Mouse (Mus musculus) liver, embryonic 11.5 days (tissue): ENCODE measurements at regions not wholly inside any gene's neighbourhood (a gene's known extent, or its start where the extent isn't known, plus 50 kb on each side); places are given as distances from the start of the nearest gene placed in this dataset.

ENCODE experiments used
- ATAC-seq: fragments of 200-750 bp; cut with Nextera tagmentation; replicated peaks from 2 replicates; pipeline ENCODE4 v1.8.0; 2017; ENCODE audit warnings: moderate number of reproducible peaks, mild to moderate bottlenecking, moderate TSS enrichment, moderate library complexity; ENCODE audit not compliant: low FRiP score
- DNase-seq: peaks from one replicate; pipeline ENCODE4 v3.0.0-alpha.2; 2017; ENCODE audit warnings: low spot score
- H3K27ac ChIP-seq: fragments of 300-500 bp; sonication (generic); 2 replicates; pipeline ENCODE4 v1.5.1; 2014; ENCODE audit warnings: mild to moderate bottlenecking, low read depth, low read length, control low read depth
- H3K27me3 ChIP-seq: fragments of 300-500 bp; sonication (generic); replicated peaks from 2 replicates; pipeline ENCODE4 v1.6.1; 2014; ENCODE audit warnings: low read length, mixed read lengths; ENCODE audit not compliant: control insufficient read depth, insufficient read depth
- H3K36me3 ChIP-seq: fragments of 300-500 bp; sonication (generic); 2 replicates; pipeline ENCODE4 v1.6.1; 2014; ENCODE audit warnings: mild to moderate bottlenecking, low read length, moderate library complexity, mixed read lengths; ENCODE audit not compliant: control insufficient read depth, insufficient read depth
- H3K4me1 ChIP-seq: fragments of 300-500 bp; sonication (generic); replicated peaks from 2 replicates; pipeline ENCODE4 v1.6.1; 2014; ENCODE audit warnings: low read length, mixed read lengths; ENCODE audit not compliant: control insufficient read depth, insufficient read depth
- H3K4me2 ChIP-seq: fragments of 300-500 bp; sonication (generic); 2 replicates; pipeline ENCODE4 v1.6.1; 2014; ENCODE audit warnings: mild to moderate bottlenecking, control low read depth, moderate library complexity
- H3K4me3 ChIP-seq: fragments of 300-500 bp; sonication (generic); 2 replicates; pipeline ENCODE4 v1.5.1; 2014; ENCODE audit warnings: low read depth, low read length, control low read depth
- H3K9ac ChIP-seq: fragments of 300-500 bp; sonication (generic); 2 replicates; pipeline ENCODE4 v1.6.1; 2014; ENCODE audit warnings: low read depth, low read length, control low read depth
- H3K9me3 ChIP-seq: fragments of 300-500 bp; sonication (generic); 2 replicates; pipeline ENCODE4 v1.6.1; 2016; ENCODE audit warnings: low read length, inconsistent platforms, mixed read lengths; ENCODE audit not compliant: control insufficient read depth
- WGBS: fragments of 180-500 bp; shearing (Covaris S2); extraction: QIAGEN DNeasy Blood & Tissue Kit; methylation state at CpG from one replicate; pipeline ENCODE4 v1.1.7; 2014; 5-methylcytosine and 5-hydroxymethylcytosine counted together

- Histone ChIP-seq H3K27me3 (no peaks in the 10 kb centered on the region), H3K27ac (no peak overlapping the region), H3K9ac (no peak overlapping the region), H3K4me3 (no peak overlapping the region), H3K4me2 (no peak overlapping the region), H3K9me3 (no peaks in the 10 kb centered on the region), H3K36me3 (no peaks in the 10 kb centered on the region), H3K4me1 (peaks cover 5% of the 10 kb centered on the region)
- ATAC-seq (no peak), DNase-seq (no peak)
- WGBS, result 59% methylated on average over 4 of the region's 4 CpGs
Observed at GRCm38 (mm10) chr15:67037647-67038046, 536.9 kb upstream of the Lrrc6 start.

DNA sequence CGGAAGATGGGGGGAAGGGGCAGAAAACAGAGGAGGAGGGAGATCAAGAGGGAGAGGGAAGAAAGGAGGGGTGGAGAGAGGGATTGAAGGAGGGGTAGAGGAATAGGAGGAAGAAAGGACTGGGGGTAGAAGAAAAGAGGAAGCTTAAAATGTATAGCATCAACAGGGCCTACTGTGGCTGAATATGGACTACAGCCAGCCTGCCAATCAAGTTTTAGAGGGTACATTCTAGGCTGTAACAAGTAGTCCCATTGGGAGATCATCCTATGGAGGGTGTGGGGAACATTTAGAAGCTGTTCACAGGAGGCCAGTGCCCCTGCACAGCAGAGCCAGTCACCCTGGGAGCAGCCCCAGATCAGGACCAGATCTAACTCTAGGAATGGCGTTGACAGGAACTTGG lies 535.6 kb upstream of the Lrrc6 start:
- ATAC-seq (no peak), DNase-seq (no peak)
- no peaks in the 10 kb centered on the region for H3K9me3 ChIP-seq
- H3K27me3 ChIP-seq, result no peaks in the 10 kb centered on the region
- 40% methylated on average over 2 of the region's 2 CpGs for WGBS
- no peak overlapping the region for H3K27ac ChIP-seq
- peaks cover 5% of the 10 kb centered on the region for H3K4me1 ChIP-seq
- H3K4me3 ChIP-seq, result no peak overlapping the region
- H3K36me3 ChIP-seq, result no peaks in the 10 kb centered on the region
- H3K9ac ChIP-seq, result no peak overlapping the region
- H3K4me2 ChIP-seq, result no peak overlapping the region

GRCm38 (mm10) chr15:67033936-67034335 lies 533.2 kb upstream of the Lrrc6 start:
- H3K36me3 ChIP-seq, result no peaks in the 10 kb centered on the region
- no peak overlapping the region for H3K9ac ChIP-seq
- H3K27ac ChIP-seq, result no peak overlapping the region
- no peaks in the 10 kb centered on the region for H3K9me3 ChIP-seq
- H3K27me3 ChIP-seq, result no peaks in the 10 kb centered on the region
- no peak overlapping the region for H3K4me3 ChIP-seq
- DNase-seq, result no peak
- no peak overlapping the region for H3K4me2 ChIP-seq
- no peak for ATAC-seq
- H3K4me1 ChIP-seq, result peaks cover 2% of the 10 kb centered on the region
- WGBS, result 83% methylated on average over 2 of the region's 2 CpGs

DNA sequence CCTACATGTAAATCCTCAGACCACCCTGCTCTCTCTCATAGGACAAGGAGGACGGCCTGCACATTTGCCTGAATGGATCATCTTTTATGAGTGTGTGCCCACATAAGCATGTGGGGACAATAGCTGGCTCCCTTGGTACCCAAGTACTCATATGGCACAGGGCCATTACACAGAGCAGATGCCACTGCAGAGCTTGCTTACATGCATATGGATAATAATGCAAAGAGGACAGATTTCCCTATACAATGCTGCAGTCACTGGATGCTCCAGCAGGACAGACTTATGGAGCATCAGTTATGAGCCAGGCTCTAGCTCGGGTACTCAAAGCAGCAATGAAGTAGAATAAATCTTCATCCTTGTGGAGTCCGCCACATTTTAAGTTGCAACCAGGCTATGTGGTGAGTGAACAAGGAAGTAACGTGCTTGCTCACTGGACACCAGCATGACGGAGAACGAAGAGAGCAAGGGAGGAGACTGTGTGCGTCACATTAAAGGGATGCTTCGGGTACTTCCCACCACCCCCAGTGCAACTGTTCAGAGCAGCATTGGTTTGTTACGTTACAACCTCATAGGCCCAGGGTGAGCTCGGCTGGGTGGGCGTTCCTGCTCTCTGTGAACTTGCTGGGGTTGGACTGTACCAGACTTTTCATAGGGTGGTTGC lies 531.3 kb upstream of the Lrrc6 start:
- Histone ChIP-seq H3K27ac (no peak overlapping the region), H3K27me3 (no peaks in the 10 kb centered on the region), H3K9ac (no peak overlapping the region), H3K4me3 (no peak overlapping the region), H3K9me3 (no peaks in the 10 kb centered on the region), H3K4me2 (no peak overlapping the region), H3K4me1 (no peaks in the 10 kb centered on the region), H3K36me3 (no peaks in the 10 kb centered on the region)
- no peak for ATAC-seq
- WGBS, result 81% methylated on average over 11 of the region's 11 CpGs
- DNase-seq, result no peak

- Histone ChIP-seq H3K4me3 (no peak overlapping the region), H3K27me3 (no peaks in the 10 kb centered on the region), H3K27ac (no peak overlapping the region), H3K4me1 (no peaks in the 10 kb centered on the region), H3K36me3 (no peaks in the 10 kb centered on the region), H3K9ac (no peak overlapping the region), H3K9me3 (no peaks in the 10 kb centered on the region), H3K4me2 (no peak overlapping the region)
- 52% methylated on average over 1 of the region's 1 CpGs for WGBS
- DNase-seq (no peak), ATAC-seq (no peak)
Observed at GRCm38 (mm10) chr15:67030975-67031374, 530.3 kb upstream of the Lrrc6 start.

DNA sequence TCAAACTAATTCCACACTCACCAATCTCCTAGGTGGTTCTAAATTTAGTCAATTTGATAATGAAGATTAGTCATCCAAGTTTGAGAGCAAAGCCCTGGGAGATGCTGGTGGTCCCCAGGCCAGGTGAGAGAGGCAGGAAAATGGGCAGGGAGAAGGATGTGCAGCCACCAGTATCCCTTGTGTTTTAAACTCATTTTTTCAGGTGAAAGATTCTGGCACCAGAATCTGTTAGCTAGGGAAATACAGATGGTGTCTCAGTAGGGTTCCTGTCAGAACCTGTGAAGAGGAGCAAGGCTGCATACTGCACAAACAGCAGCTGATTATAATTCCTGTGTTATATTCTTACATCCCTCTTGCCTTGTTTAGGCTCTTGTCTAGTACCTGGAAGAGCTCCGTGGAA lies 527.5 kb upstream of the Lrrc6 start:
- no peaks in the 10 kb centered on the region for H3K27me3 ChIP-seq
- DNase-seq, result no peak
- ATAC-seq, result no peak
- WGBS, result 77% methylated on average over 1 of the region's 1 CpGs
- H3K9me3 ChIP-seq, result no peaks in the 10 kb centered on the region
- no peak overlapping the region for H3K4me2 ChIP-seq
- H3K4me1 ChIP-seq, result no peaks in the 10 kb centered on the region
- no peak overlapping the region for H3K27ac ChIP-seq
- H3K4me3 ChIP-seq, result no peak overlapping the region
- H3K9ac ChIP-seq, result no peak overlapping the region
- no peaks in the 10 kb centered on the region for H3K36me3 ChIP-seq

GRCm38 (mm10) chr15:67027751-67028150 lies 527.0 kb upstream of the Lrrc6 start:
- ATAC-seq, result no peak
- Histone ChIP-seq H3K27me3 (no peaks in the 10 kb centered on the region), H3K4me2 (no peak overlapping the region), H3K4me1 (no peaks in the 10 kb centered on the region), H3K27ac (no peak overlapping the region), H3K4me3 (no peak overlapping the region), H3K9ac (no peak overlapping the region), H3K36me3 (no peaks in the 10 kb centered on the region), H3K9me3 (no peaks in the 10 kb centered on the region)
- 69% methylated on average over 2 of the region's 2 CpGs for WGBS
- DNase-seq, result no peak

GRCm38 (mm10) chr15:67025746-67026145 lies 525.0 kb upstream of the Lrrc6 start:
- no peak overlapping the region for H3K4me3 ChIP-seq
- DNase-seq (no peak), ATAC-seq (no peak)
- WGBS, result 82% methylated on average over 4 of the region's 4 CpGs
- H3K9me3 ChIP-seq, result no peaks in the 10 kb centered on the region
- H3K27ac ChIP-seq, result no peak overlapping the region
- H3K9ac ChIP-seq, result no peak overlapping the region
- H3K4me1 ChIP-seq, result no peaks in the 10 kb centered on the region
- no peaks in the 10 kb centered on the region for H3K27me3 ChIP-seq
- no peaks in the 10 kb centered on the region for H3K36me3 ChIP-seq
- no peak overlapping the region for H3K4me2 ChIP-seq

DNA sequence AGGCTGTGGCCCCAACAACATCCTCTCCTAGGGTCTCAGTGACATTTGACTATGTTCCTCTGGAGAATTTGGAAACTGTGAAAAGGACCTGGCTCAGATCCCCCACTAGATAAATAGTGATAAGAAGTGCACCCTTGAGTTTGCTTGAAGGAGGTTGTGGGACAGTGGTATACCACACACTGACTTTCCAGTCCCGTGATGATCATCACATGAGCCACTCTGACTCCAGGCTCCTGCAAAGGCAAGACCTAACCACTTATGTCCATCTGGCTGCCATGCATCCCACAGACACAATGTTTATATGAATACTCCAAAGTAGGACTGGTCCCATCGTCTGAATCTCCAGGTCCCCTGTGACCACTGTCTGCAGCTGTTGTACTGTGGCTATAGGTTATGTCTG lies 523.7 kb upstream of the Lrrc6 start:
- H3K36me3 ChIP-seq, result no peaks in the 10 kb centered on the region
- DNase-seq (no peak), ATAC-seq (no peak)
- no peak overlapping the region for H3K4me3 ChIP-seq
- no peaks in the 10 kb centered on the region for H3K27me3 ChIP-seq
- H3K9ac ChIP-seq, result no peak overlapping the region
- 59% methylated on average over 2 of the region's 2 CpGs for WGBS
- peaks cover 1% of the 10 kb centered on the region; the same call in 1 of the 2 replicates for H3K4me1 ChIP-seq
- H3K4me2 ChIP-seq, result no peak overlapping the region
- H3K9me3 ChIP-seq, result no peaks in the 10 kb centered on the region
- H3K27ac ChIP-seq, result no peak overlapping the region
